In the genomic region with DNA sequence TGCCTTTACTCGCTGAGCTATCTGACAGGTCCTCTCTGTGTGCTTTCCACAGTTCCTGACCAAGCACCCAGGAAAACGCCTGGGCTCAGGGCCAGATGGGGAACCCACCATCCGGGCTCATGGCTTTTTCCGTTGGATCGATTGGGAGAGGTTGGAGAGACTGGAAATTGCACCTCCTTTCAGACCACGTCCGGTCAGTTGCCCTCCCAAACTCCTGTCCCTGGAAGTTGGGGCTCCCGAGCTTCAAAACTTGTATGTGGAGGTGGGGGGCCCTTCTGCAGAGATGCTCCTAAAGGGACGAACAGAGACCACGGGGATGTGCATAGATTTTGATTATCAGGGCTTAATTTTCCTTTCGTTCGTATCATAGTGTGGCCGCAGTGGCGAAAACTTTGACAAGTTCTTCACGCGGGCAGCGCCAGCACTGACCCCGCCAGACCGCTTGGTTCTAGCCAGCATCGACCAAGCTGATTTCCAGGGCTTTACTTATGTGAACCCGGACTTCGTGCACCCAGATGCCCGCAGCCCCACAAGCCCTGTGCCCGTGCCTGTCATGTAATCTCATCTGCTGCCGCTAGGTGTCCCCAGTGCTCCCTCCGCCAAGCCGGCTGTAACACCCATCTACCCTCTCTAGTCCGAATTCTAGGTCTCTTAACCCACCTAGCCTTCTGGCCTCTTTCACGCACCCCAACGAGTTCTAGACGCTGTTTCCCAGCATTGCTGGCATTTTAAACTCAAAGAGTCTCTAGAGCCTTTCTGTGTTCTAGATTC, we compare ENCODE assay signal across 8 mouse cellular contexts. TPM values are rescaled to one million over a fixed set of nuclear protein-coding genes. Genes with fewer than 3 reads are reported as not detected.
DNase-seq lines count a peak whose midpoint lies in the region; ATAC-seq and TF ChIP-seq lines count a peak whose summit lies in the region.

No protein-coding gene starts in this region.

- peak; percentile 95 for TF ChIP-seq CTCF in bone marrow, adult 2 months (IDR thresholded peaks at IDR 0.05; ENCODE audit: control insufficient read depth, insufficient read depth, low read length)
- TF ChIP-seq CTCF in liver, adult 2 months (IDR thresholded peaks at IDR 0.05; ENCODE audit: low read depth, low read length): peak; percentile 98

- no peaks in the 10 kb centered on the region for H3K36me3 ChIP-seq in embryonic facial prominence, embryonic 15.5 days
- H3K36me3 ChIP-seq in heart, embryonic 11.5 days (ENCODE audit: control insufficient read depth, insufficient read depth, low read length): no peaks in the 10 kb centered on the region
- H3K36me3 ChIP-seq in kidney, embryonic 16.5 days (ENCODE audit: insufficient read depth, low read length): no peaks in the 10 kb centered on the region
- H3K36me3 ChIP-seq in liver, adult 2 months (ENCODE audit: control insufficient read depth, insufficient read depth, low read length): no peaks in the 10 kb centered on the region

- no peaks in the 10 kb centered on the region for H3K79me2 ChIP-seq in liver, adult 2 months (ENCODE audit: control insufficient read depth, insufficient read depth, low read length)

- TF ChIP-seq POLR2A in bone marrow, adult 2 months (IDR thresholded peaks at IDR 0.05; ENCODE audit: borderline replicate concordance, control insufficient read depth, low read depth, low read length): 0 out of 2 replicates have a peak, but pooled peaks have one; percentile 23
- TF ChIP-seq POLR2A in liver, adult 2 months (IDR thresholded peaks at IDR 0.05; ENCODE audit: extremely low read depth, insufficient read depth, low read length): no peak

- no peak overlapping the region for H3K9ac ChIP-seq in embryonic facial prominence, embryonic 15.5 days
- no peak overlapping the region for H3K9ac ChIP-seq in heart, embryonic 11.5 days (ENCODE audit: low read depth, low read length)
- H3K9ac ChIP-seq in kidney, embryonic 16.5 days (replicated peaks; ENCODE audit: low read length): no peak overlapping the region
- no peak overlapping the region for H3K9ac ChIP-seq in liver, adult 2 months (ENCODE audit: low read depth, low read length)

- H3K27me3 ChIP-seq in embryonic facial prominence, embryonic 15.5 days: no peaks in the 10 kb centered on the region; the same call in 1 of the 2 replicates
- peaks cover 42% of the 10 kb centered on the region for H3K27me3 ChIP-seq in heart, embryonic 11.5 days (ENCODE audit: control insufficient read depth, insufficient read depth, low read length)
- peaks cover 5% of the 10 kb centered on the region; the same call in 1 of the 2 replicates for H3K27me3 ChIP-seq in kidney, embryonic 16.5 days (ENCODE audit: insufficient read depth, low read length)
- no peaks in the 10 kb centered on the region; the same call in 1 of the 2 replicates for H3K27me3 ChIP-seq in liver, adult 2 months (ENCODE audit: control insufficient read depth, insufficient read depth, low read length)

- peak overlapping the region; percentile 38 for H3K4me2 ChIP-seq in embryonic facial prominence, embryonic 15.5 days (replicated peaks)
- peak overlapping the region; percentile 20 for H3K4me2 ChIP-seq in heart, embryonic 11.5 days
- peak overlapping the region; percentile 32 for H3K4me2 ChIP-seq in kidney, embryonic 16.5 days (replicated peaks; ENCODE audit: low read depth, low read length)

- no peak overlapping the region for H3K27ac ChIP-seq in bone marrow, adult 2 months (ENCODE audit: control insufficient read depth, insufficient read depth, low read depth, low read length, poor library complexity)
- H3K27ac ChIP-seq in embryonic facial prominence, embryonic 15.5 days (replicated peaks): no peak overlapping the region
- no peak overlapping the region for H3K27ac ChIP-seq in heart, embryonic 11.5 days (ENCODE audit: low read depth, low read length)
- no peak overlapping the region for H3K27ac ChIP-seq in kidney, embryonic 16.5 days (ENCODE audit: low read length)
- H3K27ac ChIP-seq in liver, adult 2 months (replicated peaks; ENCODE audit: insufficient read depth, low read depth, low read length): no peak overlapping the region

- WGBS in bone marrow, adult 2 months: 20% methylated on average over 31 of the region's 31 CpGs
- 19% methylated on average over 31 of the region's 31 CpGs for WGBS in embryonic facial prominence, embryonic 15.5 days
- WGBS in heart, embryonic 11.5 days (ENCODE audit: insufficient replicate concordance): 16% methylated on average over 31 of the region's 31 CpGs
- WGBS in kidney, embryonic 16.5 days: 16% methylated on average over 31 of the region's 31 CpGs
- 19% methylated on average over 31 of the region's 31 CpGs for WGBS in liver, adult 2 months

- no peak for ATAC-seq in embryonic facial prominence, embryonic 15.5 days (ENCODE audit: insufficient number of reproducible peaks, low FRiP score, low TSS enrichment, low read depth)
- ATAC-seq in heart, embryonic 11.5 days (replicated peaks; ENCODE audit: insufficient number of reproducible peaks, low FRiP score, low TSS enrichment): no peak
- ATAC-seq in kidney, embryonic 16.5 days (ENCODE audit: low FRiP score, low TSS enrichment): peak; percentile 17; the same call in 1 of the 2 replicates

- no peaks in the 10 kb centered on the region for H3K4me1 ChIP-seq in bone marrow, adult 2 months (ENCODE audit: control insufficient read depth, insufficient read depth, low read length)
- H3K4me1 ChIP-seq in embryonic facial prominence, embryonic 15.5 days: peaks cover 30% of the 10 kb centered on the region
- 0 out of 2 replicates have a peak, but pooled peaks cover 3% of the 10 kb centered on the region for H3K4me1 ChIP-seq in heart, embryonic 11.5 days (ENCODE audit: control insufficient read depth, insufficient read depth, low read length)
- H3K4me1 ChIP-seq in kidney, embryonic 16.5 days (ENCODE audit: insufficient read depth, low read length): peaks cover 15% of the 10 kb centered on the region
- peaks cover 5% of the 10 kb centered on the region; the same call in 1 of the 2 replicates for H3K4me1 ChIP-seq in liver, adult 2 months (ENCODE audit: control insufficient read depth, insufficient read depth, low read length)

- peak; percentile 86 to 87 for DNase-seq in B cell, adult 2 months
- DNase-seq in liver, adult 2 months (ENCODE audit: extremely low read depth, low read depth, low spot score): peak; percentile 57
- peak; percentile 41 for DNase-seq in naive thymus-derived CD4-positive, alpha-beta T cell, adult 2 months (ENCODE audit: low read depth)
- DNase-seq in spleen, postnatal 4 days (ENCODE audit: low spot score in 2 of 2): peak; percentile 67 to 86

- no peaks in the 10 kb centered on the region for H3K9me3 ChIP-seq in embryonic facial prominence, embryonic 15.5 days (replicated peaks)
- no peaks in the 10 kb centered on the region for H3K9me3 ChIP-seq in heart, embryonic 11.5 days (replicated peaks; ENCODE audit: control insufficient read depth, low read length)
- H3K9me3 ChIP-seq in kidney, embryonic 16.5 days (ENCODE audit: low read length): no peaks in the 10 kb centered on the region

- H3K4me3 ChIP-seq in bone marrow, adult 2 months (replicated peaks; ENCODE audit: control insufficient read depth, low read depth, low read length): no peak overlapping the region
- peak overlapping the region; percentile 13 for H3K4me3 ChIP-seq in embryonic facial prominence, embryonic 15.5 days (replicated peaks)
- no peak overlapping the region for H3K4me3 ChIP-seq in heart, embryonic 11.5 days (ENCODE audit: low read depth, low read length)
- no peak overlapping the region for H3K4me3 ChIP-seq in kidney, embryonic 16.5 days (ENCODE audit: low read length)
- no peak overlapping the region; the same call in 1 of the 2 replicates for H3K4me3 ChIP-seq in liver, adult 2 months (ENCODE audit: insufficient read depth, low read depth, low read length)

RNA-seq across cellular contexts. Expression of a gene that starts 2.8 kb away (rescaled TPM):
- 0.74 and 2.0 TPM in 2 replicates for polyA plus RNA-seq in bone marrow, adult 2 months (2011; ENCODE audit: insufficient read depth, insufficient read length, low replicate concordance, missing spikeins)
- polyA plus RNA-seq in embryonic facial prominence, embryonic 15.5 days (2015; fragmentation: Nextera tagmentation; extraction: Ambion mirVana): 2.0 and 3.1 TPM in 2 replicates
- 0.24 and 0.27 TPM in 2 replicates for polyA plus RNA-seq in heart, embryonic 11.5 days (2014; fragmentation: Nextera tagmentation; extraction: Ambion mirVana)
- polyA plus RNA-seq in kidney, embryonic 16.5 days (2015; fragmentation: Nextera tagmentation; extraction: Ambion mirVana): 0.81 and 0.92 TPM in 2 replicates
- total RNA-seq in liver, adult 2 months (2014; rRNA removed): 0.13 and 0.37 TPM in 2 replicates
- 0.29 and 0.86 TPM in 2 replicates for polyA plus RNA-seq in liver, adult 2 months (2012; rRNA removed)

RNA-seq across cellular contexts. Expression of a gene that starts 41.0 kb away (rescaled TPM):
- 1.1 and 3.2 TPM in 2 replicates for polyA plus RNA-seq in bone marrow, adult 2 months (2011; ENCODE audit: insufficient read depth, insufficient read length, low replicate concordance, missing spikeins)
- 0.13 and 0.28 TPM in 2 replicates for polyA plus RNA-seq in embryonic facial prominence, embryonic 15.5 days (2015; fragmentation: Nextera tagmentation; extraction: Ambion mirVana)
- 0.10 and 0.14 TPM in 2 replicates for polyA plus RNA-seq in heart, embryonic 11.5 days (2014; fragmentation: Nextera tagmentation; extraction: Ambion mirVana)
- polyA plus RNA-seq in kidney, embryonic 16.5 days (2015; fragmentation: Nextera tagmentation; extraction: Ambion mirVana): 0.14 and 0.23 TPM in 2 replicates
- under 0.01 and 0.54 TPM in 2 replicates for total RNA-seq in liver, adult 2 months (2014; rRNA removed)
- polyA plus RNA-seq in liver, adult 2 months (2012; rRNA removed): 0.19 and 0.26 TPM in 2 replicates

RNA-seq across cellular contexts. Expression of a gene that starts 41.1 kb away (rescaled TPM):
- 8.6 and 19.7 TPM in 2 replicates for polyA plus RNA-seq in bone marrow, adult 2 months (2011; ENCODE audit: insufficient read depth, insufficient read length, low replicate concordance, missing spikeins)
- 105 and 107 TPM in 2 replicates for polyA plus RNA-seq in embryonic facial prominence, embryonic 15.5 days (2015; fragmentation: Nextera tagmentation; extraction: Ambion mirVana)
- polyA plus RNA-seq in heart, embryonic 11.5 days (2014; fragmentation: Nextera tagmentation; extraction: Ambion mirVana): 221 and 235 TPM in 2 replicates
- polyA plus RNA-seq in kidney, embryonic 16.5 days (2015; fragmentation: Nextera tagmentation; extraction: Ambion mirVana): 95.0 and 108 TPM in 2 replicates
- total RNA-seq in liver, adult 2 months (2014; rRNA removed): 6.6 and 9.6 TPM in 2 replicates
- 54.8 and 63.0 TPM in 2 replicates for polyA plus RNA-seq in liver, adult 2 months (2012; rRNA removed)
